Mouse (Mus musculus): Measurements from ENCODE around the gene Hmcn2. TPM values are rescaled to one million over a fixed set of nuclear protein-coding genes. Genes with fewer than 3 reads are reported as not detected.
A peak's percentile ranks its signal among the peaks of the same experiment; 100 is the strongest.

Hmcn2 gene
- polyA plus RNA-seq, 1 experiment from 2014 or later = not detected

DNA sequence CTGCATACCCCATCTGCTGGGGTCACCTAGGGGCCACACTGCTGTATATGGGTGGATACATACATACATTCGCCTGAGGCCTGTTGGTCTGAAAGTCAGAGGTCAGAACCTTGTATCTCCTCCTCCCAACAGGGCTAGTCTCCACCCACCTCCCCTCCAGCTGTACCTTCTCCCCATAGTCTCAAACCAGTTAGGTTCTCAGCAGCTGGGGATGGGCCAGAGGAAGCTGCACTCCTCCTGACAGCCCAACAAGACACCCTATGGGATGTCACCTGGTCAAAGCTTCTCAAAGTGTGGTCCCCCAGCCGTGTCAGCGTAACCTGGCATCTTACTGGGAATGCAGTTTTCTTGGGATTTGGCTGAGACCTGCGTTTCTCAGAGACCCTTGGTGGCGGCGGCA lies 17.8 kb upstream of the Hmcn2 start:
- H3K27ac ChIP-seq = no peak overlapping the region
- H3K4me3 ChIP-seq (ENCODE audit: inconsistent target) = no peak overlapping the region
- WGBS (ENCODE audit: missing documents) = 88% methylated on average over 6 of the region's 6 CpGs
- H3K36me3 ChIP-seq (ENCODE audit: inconsistent target) = no peaks in the 10 kb centered on the region
- no peaks in the 10 kb centered on the region for H3K79me2 ChIP-seq (ENCODE audit: inconsistent target)

DNA sequence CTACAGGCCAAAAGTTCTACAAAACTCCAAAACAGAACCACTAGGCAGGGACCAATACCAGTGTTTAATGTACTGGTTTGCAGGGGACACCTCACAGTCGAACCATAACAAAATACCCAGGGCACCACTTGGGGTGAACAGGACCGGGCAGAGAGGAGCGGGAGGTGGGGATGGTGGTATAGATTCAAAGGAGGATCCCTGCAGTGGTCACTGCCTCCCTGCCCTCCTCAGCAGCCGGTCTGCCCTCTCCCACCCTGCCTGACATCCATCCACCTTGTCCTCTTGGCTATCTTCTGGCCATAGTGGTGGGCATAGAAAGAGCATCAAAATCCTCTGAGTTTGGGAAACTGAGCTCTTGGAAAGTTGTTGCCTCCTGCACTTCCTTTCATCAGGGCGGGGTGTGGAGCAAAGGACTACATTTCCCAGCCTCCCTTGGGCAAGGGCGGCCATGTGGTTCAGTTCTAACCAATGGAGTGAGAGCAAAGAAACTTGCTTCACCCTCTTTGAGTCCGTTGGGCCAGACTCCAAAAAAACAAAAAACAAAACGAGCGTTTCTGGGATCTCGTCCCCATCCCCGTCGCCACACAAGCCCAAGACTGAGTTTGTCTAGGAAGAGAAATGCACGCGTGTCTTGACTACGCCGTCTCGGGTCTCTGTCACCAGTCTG lies 16.5 kb upstream of the Hmcn2 start:
- WGBS (ENCODE audit: missing documents) = 13% methylated on average over 17 of the region's 17 CpGs
- no peak overlapping the region for H3K27ac ChIP-seq
- no peaks in the 10 kb centered on the region for H3K36me3 ChIP-seq (ENCODE audit: inconsistent target)
- peak overlapping the region; percentile 30 for H3K4me3 ChIP-seq (ENCODE audit: inconsistent target)
- no peaks in the 10 kb centered on the region for H3K79me2 ChIP-seq (ENCODE audit: inconsistent target)

DNA sequence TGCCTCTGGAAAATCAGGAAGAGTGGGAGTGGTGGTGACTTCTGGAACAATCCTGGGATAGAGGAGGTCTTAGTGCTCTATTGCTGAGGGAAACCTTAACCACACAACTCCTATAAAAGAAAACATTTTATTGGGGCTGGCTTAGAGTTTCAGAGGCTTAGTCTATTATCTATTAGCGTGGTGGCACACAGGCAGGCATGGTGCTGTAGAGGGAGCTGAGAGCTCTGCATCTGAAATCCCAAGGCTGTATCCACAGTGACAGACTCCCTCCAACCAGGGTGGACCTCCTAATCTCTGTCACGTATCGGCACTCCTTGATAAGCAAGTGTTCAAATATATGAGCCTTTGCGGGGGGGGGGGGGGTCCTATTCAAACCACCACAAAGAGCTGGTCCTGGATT lies 15.4 kb upstream of the Hmcn2 start:
- no peaks in the 10 kb centered on the region for H3K36me3 ChIP-seq (ENCODE audit: inconsistent target)
- WGBS (ENCODE audit: missing documents) = 67% methylated on average over 4 of the region's 4 CpGs
- no peaks in the 10 kb centered on the region for H3K79me2 ChIP-seq (ENCODE audit: inconsistent target)
- no peak overlapping the region for H3K27ac ChIP-seq
- no peak overlapping the region for H3K4me3 ChIP-seq (ENCODE audit: inconsistent target)

DNA sequence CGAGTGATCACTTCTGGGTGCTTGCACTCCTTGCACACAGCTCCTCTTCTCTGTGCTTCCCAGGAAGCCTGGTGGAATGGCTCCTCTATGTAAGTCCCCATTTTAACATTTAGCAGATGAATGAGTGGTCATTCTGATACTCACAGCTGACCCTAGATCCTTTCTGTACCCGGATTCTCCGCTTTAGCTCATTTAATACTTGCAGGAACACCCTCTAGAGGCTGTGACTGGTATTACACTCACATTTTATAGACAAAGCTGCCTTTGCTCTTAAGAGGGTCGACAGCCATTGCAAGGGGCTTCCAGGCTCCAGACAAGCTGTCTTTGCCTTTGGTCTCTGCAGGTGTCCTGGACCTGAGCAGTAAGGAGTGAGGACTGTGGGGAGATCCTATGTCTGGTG lies 14.9 kb upstream of the Hmcn2 start:
- Histone ChIP-seq H3K79me2 (ENCODE audit: inconsistent target) (no peaks in the 10 kb centered on the region), H3K4me3 (ENCODE audit: inconsistent target) (no peak overlapping the region), H3K36me3 (ENCODE audit: inconsistent target) (no peaks in the 10 kb centered on the region), H3K27ac (no peak overlapping the region)
- WGBS (ENCODE audit: missing documents) = 26% methylated on average over 4 of the region's 4 CpGs

DNA sequence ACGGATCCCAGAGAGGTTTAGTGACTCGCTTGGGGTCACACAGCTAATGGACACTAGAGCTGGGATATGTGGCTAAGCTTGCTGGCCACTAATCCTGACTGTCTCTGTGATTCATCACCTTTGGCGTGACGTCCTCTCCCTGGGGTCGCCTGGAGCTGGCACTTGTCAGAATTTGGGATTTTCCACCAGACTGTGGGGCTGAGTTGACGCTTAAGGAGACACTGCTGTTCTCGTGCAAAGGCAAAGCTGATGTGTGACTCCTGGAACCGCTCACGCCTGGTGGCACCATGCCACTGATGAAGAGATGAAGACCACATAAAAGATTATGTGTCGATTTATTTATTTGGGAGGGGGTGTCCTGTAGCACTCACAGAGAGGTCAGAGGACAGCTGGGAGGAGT lies 14.2 kb upstream of the Hmcn2 start:
- 91% methylated on average over 10 of the region's 10 CpGs for WGBS (ENCODE audit: missing documents)
- Histone ChIP-seq H3K4me3 (ENCODE audit: inconsistent target) (no peak overlapping the region), H3K27ac (no peak overlapping the region), H3K79me2 (ENCODE audit: inconsistent target) (no peaks in the 10 kb centered on the region), H3K36me3 (ENCODE audit: inconsistent target) (no peaks in the 10 kb centered on the region)

DNA sequence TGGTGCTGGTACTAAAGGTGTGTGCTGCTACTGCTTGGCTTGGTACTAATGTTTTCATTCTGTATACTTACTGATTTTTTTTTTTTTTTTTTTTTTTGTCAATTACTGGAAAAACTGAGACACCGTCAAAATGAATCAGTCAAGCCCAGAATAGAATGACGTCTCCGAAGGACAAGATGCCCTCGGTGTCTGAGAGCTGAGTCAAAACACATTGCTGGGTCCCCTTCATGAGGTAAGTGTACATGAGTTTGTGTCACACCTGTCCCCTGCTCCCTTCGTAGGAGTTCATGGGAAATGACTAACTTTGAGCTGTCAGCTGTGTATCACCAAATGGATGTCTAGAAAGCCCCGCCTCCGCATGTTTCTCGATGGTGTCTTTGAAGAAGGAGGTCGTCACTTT lies 11.0 kb upstream of the Hmcn2 start:
- 81% methylated on average over 9 of the region's 9 CpGs for WGBS (ENCODE audit: missing documents)

DNA sequence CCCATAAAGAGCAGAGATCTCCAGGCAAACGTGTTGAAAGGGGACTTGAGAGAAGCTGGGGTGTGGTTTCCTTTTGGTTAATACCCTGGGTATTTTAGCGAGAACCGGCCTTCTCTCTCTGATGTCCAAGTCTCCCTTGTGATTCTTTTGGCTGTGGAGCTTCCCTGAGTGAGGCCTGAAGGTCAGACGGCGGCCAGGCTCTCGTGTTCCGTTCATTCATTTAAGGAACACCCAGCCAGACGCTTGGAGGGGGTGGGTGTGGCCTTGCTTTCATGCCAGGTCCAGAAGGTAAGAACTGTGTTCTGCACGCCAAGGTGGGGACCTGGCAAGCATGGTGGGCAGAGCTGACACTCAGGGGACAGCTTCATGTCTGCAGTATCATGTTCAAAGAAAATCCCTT lies 10.0 kb upstream of the Hmcn2 start:
- H3K27ac ChIP-seq = no peak overlapping the region
- 66% methylated on average over 9 of the region's 9 CpGs for WGBS (ENCODE audit: missing documents)

More for the DNA sequence above, 11.0 kb upstream of the Hmcn2 start:
- Histone ChIP-seq H3K36me3 (ENCODE audit: inconsistent target) (no peaks in the 10 kb centered on the region), H3K4me3 (ENCODE audit: inconsistent target) (no peak overlapping the region), H3K27ac (no peak overlapping the region), H3K79me2 (ENCODE audit: inconsistent target) (no peaks in the 10 kb centered on the region)

DNA sequence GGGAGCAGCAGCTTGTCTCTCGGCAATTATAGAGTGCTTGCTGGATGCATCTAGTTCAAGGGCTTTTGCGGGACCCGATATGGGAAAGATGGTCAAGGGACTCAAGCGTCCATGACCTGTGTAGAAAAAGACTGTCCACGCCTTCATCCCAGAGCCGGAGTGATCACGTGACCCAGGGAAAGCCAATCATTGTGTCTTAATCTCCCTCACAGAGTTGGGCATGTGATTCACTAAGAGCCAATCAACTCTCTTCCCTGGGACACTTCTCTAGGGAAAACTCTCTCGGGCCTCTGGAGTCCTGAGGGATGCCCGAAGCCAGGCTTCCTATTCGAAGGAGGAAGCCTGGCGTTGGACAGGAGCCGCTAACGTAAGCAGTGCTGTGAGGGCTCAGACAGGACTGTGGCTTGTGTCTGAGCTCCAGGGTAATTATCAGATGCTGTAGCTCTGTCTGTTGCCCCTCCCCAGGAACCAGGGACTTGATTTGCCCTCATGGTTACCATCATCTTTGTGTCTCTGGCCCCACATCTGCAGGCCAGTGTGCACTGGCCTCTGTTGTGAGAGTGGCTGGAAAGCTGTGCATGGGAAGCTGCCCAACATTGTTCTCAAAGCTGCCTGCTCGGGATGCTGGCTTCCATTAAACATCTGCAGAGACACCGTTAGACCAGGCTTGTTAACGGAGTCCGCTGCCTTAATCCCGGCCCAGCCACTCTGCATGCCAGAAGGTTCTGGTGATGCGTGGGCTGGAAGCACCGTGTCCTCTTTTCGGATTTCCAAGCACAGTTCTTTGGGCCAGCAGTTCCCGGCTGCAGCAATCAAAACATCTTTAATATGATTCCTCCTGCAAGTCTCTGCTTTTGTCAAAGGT lies 9.2 kb upstream of the Hmcn2 start:
- Histone ChIP-seq H3K4me3 (ENCODE audit: inconsistent target) (no peak overlapping the region), H3K79me2 (ENCODE audit: inconsistent target) (no peaks in the 10 kb centered on the region), H3K27ac (no peak overlapping the region), H3K36me3 (ENCODE audit: inconsistent target) (no peaks in the 10 kb centered on the region)
- 92% methylated on average over 22 of the region's 22 CpGs for WGBS (ENCODE audit: missing documents)

More for the DNA sequence above, 10.0 kb upstream of the Hmcn2 start:
- no peaks in the 10 kb centered on the region for H3K36me3 ChIP-seq (ENCODE audit: inconsistent target)
- no peaks in the 10 kb centered on the region for H3K79me2 ChIP-seq (ENCODE audit: inconsistent target)
- H3K4me3 ChIP-seq (ENCODE audit: inconsistent target) = no peak overlapping the region

DNA sequence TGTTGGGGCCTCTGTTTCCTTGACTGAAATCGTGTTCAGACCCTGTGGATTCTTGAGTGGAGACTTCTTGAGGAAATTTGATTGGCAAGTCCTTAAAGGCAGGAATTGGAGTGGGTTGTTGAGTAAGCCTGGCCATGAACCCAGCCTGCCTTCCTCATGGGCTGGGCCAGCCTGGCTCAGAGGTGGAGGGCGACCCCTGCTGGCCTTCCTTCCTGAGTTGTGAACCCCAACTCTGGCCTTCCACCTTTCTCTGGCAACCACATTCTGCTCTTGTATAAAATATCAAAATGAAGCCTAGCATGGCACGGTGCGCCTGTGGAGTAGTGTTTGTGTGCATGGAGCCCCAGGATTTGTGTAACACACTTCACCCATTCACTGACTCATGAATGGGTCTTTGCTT lies 8.5 kb upstream of the Hmcn2 start:
- no peak overlapping the region for H3K4me3 ChIP-seq (ENCODE audit: inconsistent target)
- no peaks in the 10 kb centered on the region for H3K79me2 ChIP-seq (ENCODE audit: inconsistent target)
- 45% methylated on average over 4 of the region's 4 CpGs for WGBS (ENCODE audit: missing documents)
- no peak overlapping the region for H3K27ac ChIP-seq
- no peaks in the 10 kb centered on the region for H3K36me3 ChIP-seq (ENCODE audit: inconsistent target)

DNA sequence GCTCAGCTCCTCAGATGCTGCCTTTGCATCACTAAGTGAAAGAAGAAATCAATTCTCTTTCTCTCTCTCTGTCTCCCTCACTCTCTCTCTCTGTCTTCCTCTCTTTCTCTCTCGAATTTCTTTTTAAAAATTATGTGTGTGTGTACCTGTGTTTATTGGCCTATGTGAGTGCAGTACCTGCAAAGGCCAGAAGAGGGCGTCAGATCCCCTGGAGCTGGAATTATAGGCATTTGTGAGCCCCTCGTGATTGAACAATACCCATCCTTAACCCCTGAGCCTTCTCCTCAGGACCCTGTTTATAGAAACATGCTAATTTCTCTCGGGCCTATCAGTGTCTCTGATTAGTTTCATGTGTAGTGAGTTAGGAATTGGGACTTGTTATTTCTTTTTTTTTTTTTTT lies 6.0 kb upstream of the Hmcn2 start:
- Histone ChIP-seq H3K36me3 (ENCODE audit: inconsistent target) (no peaks in the 10 kb centered on the region), H3K79me2 (ENCODE audit: inconsistent target) (no peaks in the 10 kb centered on the region), H3K4me3 (ENCODE audit: inconsistent target) (no peak overlapping the region), H3K27ac (no peak overlapping the region)
- WGBS (ENCODE audit: missing documents) = 65% methylated on average over 4 of the region's 4 CpGs

DNA sequence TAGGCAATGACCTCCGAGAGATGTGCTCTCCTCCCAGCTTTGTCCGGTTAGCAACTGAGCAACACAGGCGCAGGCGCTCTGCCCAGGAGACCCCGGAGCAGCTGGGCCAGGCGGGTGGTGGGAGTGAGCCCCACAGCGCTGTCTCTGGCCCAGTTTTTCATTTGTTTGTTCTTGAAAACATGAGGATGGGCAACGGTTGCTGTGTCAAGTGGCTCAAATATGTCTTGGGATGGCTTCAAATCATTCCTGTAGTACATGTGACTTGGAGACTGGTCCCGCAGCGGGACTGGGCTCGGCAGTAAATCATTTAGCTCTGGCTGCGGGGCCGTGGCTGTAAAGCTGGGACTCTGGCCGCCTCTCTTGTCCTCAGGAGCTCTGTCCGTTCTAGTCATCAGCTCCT lies 4.7 kb upstream of the Hmcn2 start:
- WGBS (ENCODE audit: missing documents) = 66% methylated on average over 15 of the region's 15 CpGs
- no peak overlapping the region for H3K27ac ChIP-seq
- H3K4me3 ChIP-seq (ENCODE audit: inconsistent target) = no peak overlapping the region
- H3K79me2 ChIP-seq (ENCODE audit: inconsistent target) = no peaks in the 10 kb centered on the region
- H3K36me3 ChIP-seq (ENCODE audit: inconsistent target) = no peaks in the 10 kb centered on the region

DNA sequence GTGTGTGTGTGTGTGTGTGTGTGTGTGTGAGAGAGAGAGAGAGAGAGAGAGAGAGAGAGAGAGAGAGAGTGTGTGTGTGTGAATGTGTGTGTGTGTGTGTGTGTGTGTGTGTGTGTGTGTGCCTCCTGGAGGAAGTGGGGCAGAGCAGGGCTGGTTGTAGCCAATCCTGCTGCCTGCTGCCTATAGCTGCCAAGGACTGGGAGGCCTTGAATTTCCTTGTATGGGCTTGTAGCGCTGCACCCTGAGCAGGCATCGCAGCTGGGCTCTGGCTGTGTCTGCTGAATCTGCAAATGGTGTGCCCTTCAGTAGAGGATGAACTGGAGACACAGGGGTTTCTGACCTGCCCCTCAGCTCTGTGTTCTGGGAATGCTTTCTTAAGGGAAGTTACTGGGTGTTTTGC lies 3.9 kb downstream of the Hmcn2 start:
- no peak overlapping the region for H3K4me3 ChIP-seq (ENCODE audit: inconsistent target)
- WGBS (ENCODE audit: missing documents) = 3% methylated on average over 2 of the region's 2 CpGs
- H3K27ac ChIP-seq = no peak overlapping the region
- H3K36me3 ChIP-seq (ENCODE audit: inconsistent target) = no peaks in the 10 kb centered on the region
- H3K79me2 ChIP-seq (ENCODE audit: inconsistent target) = no peaks in the 10 kb centered on the region

DNA sequence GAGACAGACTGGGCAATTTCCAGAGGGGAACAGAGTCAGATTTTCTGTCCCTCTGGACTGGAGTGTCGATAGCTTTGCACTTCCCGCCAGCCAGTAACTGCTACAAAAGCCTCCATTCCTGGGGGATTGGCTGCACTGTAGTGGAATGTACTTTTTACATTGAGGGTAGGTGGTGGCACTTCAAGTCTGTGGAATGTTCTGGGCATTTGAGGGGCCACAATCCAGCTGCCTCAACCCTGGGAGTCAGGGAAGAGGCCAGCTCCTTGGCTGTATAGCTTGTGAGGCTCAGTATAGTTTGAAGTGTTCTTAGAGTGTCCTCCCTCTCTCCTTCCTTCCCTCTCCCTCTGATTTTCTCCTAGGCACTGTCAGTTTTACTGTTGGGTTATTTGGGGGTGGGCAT lies 5.0 kb downstream of the Hmcn2 start:
- 87% methylated on average over 2 of the region's 2 CpGs for WGBS (ENCODE audit: missing documents)
- H3K79me2 ChIP-seq (ENCODE audit: inconsistent target) = no peaks in the 10 kb centered on the region
- H3K4me3 ChIP-seq (ENCODE audit: inconsistent target) = no peak overlapping the region
- no peaks in the 10 kb centered on the region for H3K36me3 ChIP-seq (ENCODE audit: inconsistent target)
- no peak overlapping the region for H3K27ac ChIP-seq

DNA sequence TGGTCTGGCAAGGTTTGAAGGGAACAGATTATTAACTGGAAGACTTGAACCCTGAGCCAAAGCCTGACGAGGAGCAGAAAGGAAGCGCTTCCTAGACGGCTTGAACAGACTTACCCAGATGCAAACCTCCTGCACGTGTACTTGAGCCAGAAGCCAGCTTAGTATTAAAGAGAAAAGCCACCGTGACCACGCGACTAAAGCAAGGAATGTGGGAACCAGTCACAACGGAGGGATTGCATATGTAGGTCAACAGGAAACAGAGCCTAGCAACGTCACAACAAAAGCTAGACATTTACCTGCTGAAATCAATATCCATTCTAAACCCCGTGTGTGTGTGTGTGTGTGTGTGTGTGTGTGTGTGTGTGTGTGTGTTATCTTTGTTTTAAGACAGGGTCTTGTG lies 13.0 kb downstream of the Hmcn2 start:
- Histone ChIP-seq H3K36me3 (ENCODE audit: inconsistent target) (no peaks in the 10 kb centered on the region), H3K4me3 (ENCODE audit: inconsistent target) (no peak overlapping the region), H3K27ac (no peak overlapping the region), H3K79me2 (ENCODE audit: inconsistent target) (no peaks in the 10 kb centered on the region)
- WGBS (ENCODE audit: missing documents) = 64% methylated on average over 9 of the region's 10 CpGs

DNA sequence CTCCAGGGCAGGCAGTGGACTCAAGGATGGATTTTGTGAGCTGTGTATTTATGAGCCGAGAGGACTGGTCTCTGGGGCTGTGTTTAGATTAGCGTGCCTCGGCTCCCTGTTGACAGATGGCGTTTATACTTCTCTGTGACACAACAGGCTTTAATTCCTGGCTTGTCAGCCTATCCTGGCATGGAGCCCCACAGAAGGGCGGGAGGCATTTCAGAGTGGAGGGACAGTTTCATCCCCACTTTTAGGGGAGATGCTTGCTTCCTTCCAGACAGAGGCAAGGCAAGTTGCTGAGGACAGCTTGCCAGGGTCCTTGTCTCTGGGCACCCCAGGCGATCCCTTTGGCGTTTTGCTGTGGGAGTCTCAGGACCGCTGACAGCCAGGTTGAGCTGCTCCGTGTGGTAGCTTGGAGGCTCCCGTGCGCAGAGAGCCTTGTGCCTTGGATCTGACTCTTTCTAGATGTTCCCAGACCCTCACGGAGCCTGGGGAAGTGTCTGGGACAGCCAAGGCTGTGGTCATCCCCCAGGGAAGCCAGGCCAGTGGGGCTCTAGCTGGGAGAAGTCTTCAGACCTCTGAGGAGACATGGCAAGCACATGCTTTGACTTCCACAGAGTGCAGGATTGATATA lies 23.6 kb downstream of the Hmcn2 start:
- H3K27ac ChIP-seq = no peak overlapping the region
- H3K36me3 ChIP-seq (ENCODE audit: inconsistent target) = no peaks in the 10 kb centered on the region
- WGBS (ENCODE audit: missing documents) = 54% methylated on average over 12 of the region's 12 CpGs
- no peaks in the 10 kb centered on the region for H3K79me2 ChIP-seq (ENCODE audit: inconsistent target)
- no peak overlapping the region for H3K4me3 ChIP-seq (ENCODE audit: inconsistent target)

Measured in macrophage (primary cell).